Mouse (Mus musculus): ENCODE results near the gene Gm13306. TPM values are rescaled to one million over a fixed set of nuclear protein-coding genes. Genes with fewer than 3 reads are reported as not detected.
"Not testable (repeated sequence)": the region's sequence is repeated elsewhere in the genome, so short reads cannot be mapped to it uniquely, and the experiment has no call there.

The Gm13306 gene
- 4.6 and 7.3 TPM in 2 replicates for polyA plus RNA-seq (2012; rRNA removed)

DNA sequence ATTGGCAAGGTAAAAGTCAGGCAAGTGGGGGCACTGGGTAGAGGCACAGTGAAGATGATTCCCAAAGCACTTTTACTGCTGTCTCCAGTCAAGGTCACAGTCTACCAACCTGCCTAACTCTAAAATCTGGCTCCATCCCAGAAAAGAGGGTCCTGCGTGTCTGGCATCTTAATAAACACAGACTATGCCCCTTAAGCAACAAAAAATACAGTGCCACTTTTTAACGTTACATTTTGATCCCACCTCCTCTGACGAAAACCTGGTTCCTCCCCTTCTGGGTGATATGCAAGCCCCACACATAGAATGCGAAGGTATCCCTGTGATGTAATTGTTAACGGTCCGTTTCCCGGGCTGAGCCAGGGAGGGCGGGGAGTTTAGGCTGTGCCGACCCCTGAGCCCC lies at the start of gene Gm13306:
TSS of gene Gm13306 (plus strand) at position 301 of the 400 bp plus-strand sequence.
- not testable (repeated sequence) for DNase-seq (ENCODE audit: extremely low spot score in 1 of 2, low spot score in 1 of 2)

GRCm38 (mm10) chr4:42114517-42114916 lies 38.7 kb upstream of the Gm13306 start, which contains the start of gene Gm13304:
Gene Gm13304 (plus strand): TSS chr4:42114817.
- not testable (repeated sequence) for DNase-seq (ENCODE audit: extremely low spot score in 1 of 2, low spot score in 1 of 2)

DNA sequence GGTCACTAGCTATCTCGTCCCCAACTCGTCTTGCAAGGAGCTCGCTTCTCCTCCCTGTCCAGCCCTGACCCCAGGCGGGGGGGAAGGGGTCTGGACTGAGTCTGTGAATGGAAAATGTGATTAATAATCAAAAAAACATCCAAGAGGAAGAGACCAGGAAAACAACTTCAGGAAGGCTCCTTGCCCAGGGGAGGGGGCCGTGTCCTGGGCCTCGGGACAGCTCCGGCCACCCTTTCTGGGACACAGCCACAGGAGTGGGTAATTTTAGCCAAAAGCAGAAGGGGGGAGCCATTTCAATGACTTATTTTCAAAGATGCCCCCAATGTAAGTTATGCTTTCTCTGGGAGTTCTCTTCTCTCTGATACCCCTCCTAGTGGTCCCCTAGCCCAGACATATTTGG lies 15.3 kb downstream of the Gm13306 start, which contains the start of gene Gm13305:
TSS of gene Gm13305 (minus strand) at position 101 of the 400 bp plus-strand sequence.
- not testable (repeated sequence) for DNase-seq (ENCODE audit: extremely low spot score in 1 of 2, low spot score in 1 of 2)

- DNase-seq (ENCODE audit: extremely low spot score in 1 of 2, low spot score in 1 of 2): not testable (repeated sequence)
Observed at GRCm38 (mm10) chr4:42178243-42178642, 25.0 kb downstream of the Gm13306 start.

GRCm38 (mm10) chr4:42183234-42184197 lies 30.3 kb downstream of the Gm13306 start:
- DNase-seq (ENCODE audit: extremely low spot score in 1 of 2, low spot score in 1 of 2): not testable (repeated sequence)

- not testable (repeated sequence) for DNase-seq (ENCODE audit: extremely low spot score in 1 of 2, low spot score in 1 of 2)
Observed at GRCm38 (mm10) chr4:42184324-42184979, 31.2 kb downstream of the Gm13306 start.

- not testable (repeated sequence) for DNase-seq (ENCODE audit: extremely low spot score in 1 of 2, low spot score in 1 of 2)
Observed at GRCm38 (mm10) chr4:42184980-42185372, 31.7 kb downstream of the Gm13306 start.

Other genes starting within 250 kb of the Gm13306 start
- gene Gm21541, start 249.8 kb upstream of the Gm13306 start, polyA plus RNA-seq (2012; rRNA removed): not detected in 2 replicates
- gene Gm20878, start 211.9 kb upstream of the Gm13306 start, polyA plus RNA-seq (2012; rRNA removed): 27.5 and 37.8 TPM in 2 replicates
- gene Fam205a4, start 187.4 kb upstream of the Gm13306 start, polyA plus RNA-seq (2012; rRNA removed): 1.9 and 2.3 TPM in 2 replicates
- gene Gm21093, start 118.7 kb upstream of the Gm13306 start, polyA plus RNA-seq (2012; rRNA removed): 1.8 and 2.5 TPM in 2 replicates
- gene Gm3893, start 62.2 kb upstream of the Gm13306 start, polyA plus RNA-seq (2012; rRNA removed): not detected in 2 replicates
- 0.63 and 0.80 TPM in 2 replicates for gene Gm13304, start 38.6 kb upstream of the Gm13306 start, polyA plus RNA-seq (2012; rRNA removed)
- 0.32 and 0.53 TPM in 2 replicates for gene Gm13305, start 15.2 kb downstream of the Gm13306 start, polyA plus RNA-seq (2012; rRNA removed)
- gene Gm10600, start 87.2 kb downstream of the Gm13306 start, polyA plus RNA-seq (2012; rRNA removed): not detected in 2 replicates
- not detected in 2 replicates for gene Ccl21b, start 102.3 kb downstream of the Gm13306 start, polyA plus RNA-seq (2012; rRNA removed)
- gene Gm21953, start 140.8 kb downstream of the Gm13306 start, polyA plus RNA-seq (2012; rRNA removed): not detected in 2 replicates
- 0.66 TPM in 1 of 2 replicates, not detected in the other for gene Fam205a3, start 164.9 kb downstream of the Gm13306 start, polyA plus RNA-seq (2012; rRNA removed)

Measured in frontal cortex, adult 2 months (tissue).